Mouse (Mus musculus) forebrain, embryonic 13.5 days (tissue): Measurements from ENCODE around the gene Rint1. TPM values are rescaled to one million over a fixed set of nuclear protein-coding genes. Genes with fewer than 3 reads are reported as not detected.
"Not testable (repeated sequence)": the region's sequence is repeated elsewhere in the genome, so short reads cannot be mapped to it uniquely, and the experiment has no call there.

ENCODE experiments used
- ATAC-seq: fragments of 200-750 bp; cut with Nextera tagmentation; 2 replicates; pipeline ENCODE4 v1.8.0; 2017
- H3K27ac ChIP-seq: fragments of 300-500 bp; sonication (generic); 2 replicates; pipeline ENCODE4 v1.5.1; 2015; ENCODE audit warnings: inconsistent platforms, mild to moderate bottlenecking, moderate library complexity
- H3K27me3 ChIP-seq: fragments of 300-500 bp; sonication (generic); 2 replicates; pipeline ENCODE4 v1.6.1; 2015; ENCODE audit warnings: mild to moderate bottlenecking, inconsistent platforms
- H3K36me3 ChIP-seq: fragments of 300-500 bp; sonication (generic); 2 replicates; pipeline ENCODE4 v1.6.1; 2015; ENCODE audit warnings: mild to moderate bottlenecking, inconsistent platforms; ENCODE audit not compliant: poor library complexity, severe bottlenecking
- H3K4me1 ChIP-seq: fragments of 300-500 bp; sonication (generic); 2 replicates; pipeline ENCODE4 v1.6.1; 2015; ENCODE audit warnings: inconsistent platforms
- H3K4me2 ChIP-seq: fragments of 300-500 bp; sonication (generic); 2 replicates; pipeline ENCODE4 v1.6.1; 2015; ENCODE audit warnings: inconsistent platforms, mild to moderate bottlenecking, moderate library complexity
- H3K4me3 ChIP-seq: fragments of 300-500 bp; sonication (generic); 2 replicates; pipeline ENCODE4 v1.5.1; 2015; ENCODE audit warnings: mild to moderate bottlenecking, inconsistent platforms
- H3K9ac ChIP-seq: fragments of 300-500 bp; sonication (generic); 2 replicates; pipeline ENCODE4 v1.6.1; 2015; ENCODE audit warnings: mild to moderate bottlenecking, inconsistent platforms
- H3K9me3 ChIP-seq: fragments of 300-500 bp; sonication (generic); replicated peaks from 2 replicates; pipeline ENCODE4 v1.6.1; 2016; ENCODE audit warnings: inconsistent platforms
- WGBS: fragments of 180-500 bp; shearing (Covaris S2); methylation state at CpG from one replicate; pipeline ENCODE4 v1.1.7; 2015; 5-methylcytosine and 5-hydroxymethylcytosine counted together
- polyA plus RNA-seq: library from polyadenylated mRNA; unstranded; fragments of >200 nt; fragmentation: Nextera tagmentation; extraction: Ambion mirVana; gene quantifications from 2 replicates; pipeline ENCODE4 v1.2.1, GENCODE M21; 2015

Rint1 gene
- polyA plus RNA-seq, 1 experiment from 2014 or later = 34.8 TPM

DNA sequence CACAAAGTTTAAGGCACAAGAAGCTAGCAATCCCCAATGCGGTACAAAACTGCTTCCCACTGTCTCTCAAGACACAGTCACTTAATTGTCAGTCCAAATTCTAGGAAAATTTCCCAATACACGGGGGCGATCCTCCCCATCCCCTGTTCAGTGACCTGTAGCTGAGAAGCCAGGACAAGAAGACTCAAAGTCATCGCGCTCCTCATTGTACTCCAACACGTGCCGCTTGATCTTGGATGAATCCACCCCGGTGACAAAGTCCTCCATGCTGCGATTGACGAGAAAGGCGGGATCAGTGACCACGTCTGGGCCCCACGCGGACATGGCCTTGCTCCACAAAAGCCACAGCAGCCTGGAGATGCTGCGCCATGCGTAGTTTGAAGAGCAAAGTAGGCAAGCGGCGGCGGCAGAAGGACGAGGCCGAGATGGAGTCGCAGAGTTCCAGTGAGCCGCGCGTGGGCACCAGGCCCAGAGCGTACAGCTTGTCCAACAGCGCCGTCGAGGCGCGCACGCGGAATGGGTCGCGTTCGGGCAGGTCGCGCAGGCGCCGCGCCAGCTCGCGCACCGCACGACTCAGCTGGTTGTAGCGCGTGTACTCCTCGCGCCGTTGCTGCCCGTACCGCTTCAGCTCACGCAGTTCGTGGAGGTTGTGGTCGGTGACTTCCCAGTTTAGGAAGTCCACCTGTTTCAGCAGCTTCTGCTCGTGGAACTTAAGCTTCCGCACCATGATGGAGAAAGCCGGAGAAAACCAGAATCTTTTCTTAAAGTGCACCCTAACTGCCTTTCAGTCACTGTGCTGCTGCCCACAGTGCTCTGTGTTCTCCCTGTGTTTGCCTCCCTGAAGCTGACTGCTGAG, 43.6 kb downstream of the Rint1 start:
- Histone ChIP-seq H3K27ac (no peak overlapping the region), H3K9ac (no peak overlapping the region), H3K4me1 (no peaks in the 10 kb centered on the region), H3K36me3 (no peaks in the 10 kb centered on the region), H3K9me3 (no peaks in the 10 kb centered on the region), H3K27me3 (peaks cover 19% of the 10 kb centered on the region), H3K4me3 (0 out of 2 replicates have a peak overlapping the region, but pooled peaks have one; percentile 16), H3K4me2 (peak overlapping the region; percentile 31)
- no peak for ATAC-seq
- 47% methylated on average over 58 of the region's 58 CpGs for WGBS

DNA sequence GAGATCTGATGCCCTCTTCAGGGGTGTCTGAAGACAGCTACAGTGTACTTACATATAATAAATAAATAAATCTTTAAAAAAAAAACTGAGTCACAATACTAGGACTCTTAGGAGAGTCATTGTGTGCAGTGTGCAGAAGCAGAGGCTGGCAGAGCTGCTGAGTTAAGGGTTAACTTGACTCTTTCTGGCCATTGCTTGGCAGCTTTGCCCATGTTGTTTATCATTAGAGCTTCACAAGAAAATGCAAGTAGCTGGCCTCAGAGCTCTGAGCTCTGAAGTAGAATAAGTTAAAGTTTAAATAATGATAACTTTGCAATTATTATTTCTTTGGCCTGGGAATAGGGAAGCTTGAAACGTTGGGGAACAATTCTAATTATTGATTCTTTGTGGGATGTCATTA, 48.2 kb downstream of the Rint1 start:
- 60% methylated on average over 1 of the region's 1 CpGs for WGBS
- ATAC-seq, H3K9me3 ChIP-seq: not testable (repeated sequence)

DNA sequence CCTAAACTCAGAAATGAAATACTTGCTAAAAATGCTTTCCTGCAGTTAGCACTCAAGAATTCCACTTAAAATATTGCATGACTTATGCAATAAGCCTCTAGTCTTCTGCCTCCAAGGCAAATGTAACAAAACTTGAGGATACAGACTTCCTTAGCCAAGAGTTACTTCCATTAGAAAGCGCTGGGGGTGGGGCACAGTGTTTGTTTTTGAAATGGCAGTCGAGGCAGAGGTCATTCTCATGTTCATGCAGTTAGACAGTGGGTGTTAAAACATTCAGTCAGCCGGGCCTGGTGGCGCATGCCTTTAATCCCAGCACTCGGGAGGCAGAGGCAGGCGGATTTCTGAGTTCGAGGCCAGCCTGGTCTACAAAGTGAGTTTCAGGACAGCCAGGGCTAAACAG, 50.6 kb downstream of the Rint1 start:
- H3K4me1 ChIP-seq = peaks cover 11% of the 10 kb centered on the region
- H3K27me3 ChIP-seq = no peaks in the 10 kb centered on the region
- no peak overlapping the region for H3K27ac ChIP-seq
- no peak for ATAC-seq
- H3K9me3 ChIP-seq = no peaks in the 10 kb centered on the region
- no peak overlapping the region for H3K9ac ChIP-seq
- no peak overlapping the region for H3K4me2 ChIP-seq
- H3K4me3 ChIP-seq = no peak overlapping the region
- peaks cover 19% of the 10 kb centered on the region for H3K36me3 ChIP-seq
- WGBS = 93% methylated on average over 7 of the region's 7 CpGs

More for the DNA sequence above, 48.2 kb downstream of the Rint1 start:
- H3K27me3 ChIP-seq = peaks cover 11% of the 10 kb centered on the region
- H3K36me3 ChIP-seq = peaks cover 19% of the 10 kb centered on the region
- not testable (repeated sequence) for H3K27ac ChIP-seq, H3K4me3 ChIP-seq, H3K9ac ChIP-seq, H3K4me1 ChIP-seq, H3K4me2 ChIP-seq

DNA sequence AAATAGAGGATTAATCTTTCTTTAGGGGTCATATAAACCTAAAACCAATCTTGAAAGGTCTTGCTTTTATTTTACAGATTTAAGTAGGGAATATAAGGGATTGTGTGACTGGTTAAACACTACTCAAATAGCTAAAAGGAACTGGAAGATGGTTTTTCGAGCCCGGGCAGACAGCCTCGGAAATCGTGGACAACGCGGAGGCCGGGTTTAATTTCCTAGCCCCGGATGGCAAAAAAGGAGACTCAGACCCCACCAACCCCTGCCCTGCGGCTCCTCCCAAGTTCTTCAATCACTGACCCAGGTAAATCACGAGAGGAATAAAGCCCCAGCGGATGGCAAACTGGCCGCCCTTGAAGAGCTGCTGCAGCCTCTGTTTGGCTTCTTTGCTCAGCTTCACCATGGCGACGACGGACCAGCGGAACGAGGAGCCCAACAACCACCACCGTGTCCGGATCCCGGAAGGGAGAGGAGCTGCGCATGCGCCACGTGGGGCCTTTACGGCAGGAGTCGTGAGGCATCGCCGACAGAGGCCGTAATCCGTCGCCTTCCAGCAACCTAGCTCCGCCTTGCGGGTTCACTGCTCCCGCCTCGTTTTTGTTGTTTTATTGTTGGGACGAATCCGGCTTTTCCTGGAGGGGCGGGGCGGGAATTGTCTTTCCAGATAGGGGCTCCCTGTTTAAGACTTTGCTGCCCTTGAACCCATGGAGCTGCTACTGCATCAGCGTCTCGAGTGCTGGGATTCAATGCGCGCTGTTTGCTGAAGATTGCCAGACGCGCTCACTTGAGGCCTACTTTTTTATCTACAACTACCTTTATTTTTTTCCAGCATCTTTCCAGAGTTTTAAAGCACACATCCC, 56.4 kb downstream of the Rint1 start, which contains the start of gene Tomm7:
TSS of gene Tomm7 (minus strand) at position 488 of the 857 bp plus-strand sequence.
- Histone ChIP-seq H3K4me3 (peak within 1 kb of the TSS; percentile 74), H3K9ac (peak within 1 kb of the TSS; percentile 87), H3K4me1 (peaks cover 20% of the 10 kb centered on the region), H3K27me3 (no peaks in the 10 kb centered on the region), H3K9me3 (no peaks in the 10 kb centered on the region), H3K27ac (peak within 1 kb of the TSS; percentile 88), H3K36me3 (peaks cover 9% of the 10 kb centered on the region), H3K4me2 (peak within 1 kb of the TSS; percentile 70)
- WGBS = under 1% methylated on average over 44 of the region's 44 CpGs
- peak; percentile 95 for ATAC-seq

DNA sequence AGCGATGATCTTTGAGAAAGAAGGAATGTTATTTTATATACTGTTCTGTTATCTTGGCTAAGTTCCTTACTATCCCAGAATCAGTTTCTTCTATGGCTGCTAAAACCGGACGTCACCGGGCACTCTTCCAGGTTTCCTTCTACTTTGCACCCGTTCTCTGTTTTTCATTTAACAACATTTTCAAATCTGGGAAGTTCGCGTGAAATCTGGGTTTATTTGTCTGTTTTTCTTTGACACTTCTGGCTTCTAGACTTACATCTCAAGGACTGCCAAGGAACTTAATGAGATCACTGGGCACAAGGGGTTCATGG, 57.0 kb downstream of the Rint1 start:
- H3K4me2 ChIP-seq = peak overlapping the region; percentile 70
- peak overlapping the region; percentile 88 for H3K27ac ChIP-seq
- WGBS = 32% methylated on average over 7 of the region's 7 CpGs
- peak overlapping the region; percentile 68 for H3K9ac ChIP-seq
- peaks cover 3% of the 10 kb centered on the region; the same call in 1 of the 2 replicates for H3K36me3 ChIP-seq
- H3K4me1 ChIP-seq = peaks cover 20% of the 10 kb centered on the region
- no peaks in the 10 kb centered on the region for H3K9me3 ChIP-seq
- ATAC-seq = peak; percentile 34
- H3K4me3 ChIP-seq = peak overlapping the region; percentile 74
- no peaks in the 10 kb centered on the region for H3K27me3 ChIP-seq

DNA sequence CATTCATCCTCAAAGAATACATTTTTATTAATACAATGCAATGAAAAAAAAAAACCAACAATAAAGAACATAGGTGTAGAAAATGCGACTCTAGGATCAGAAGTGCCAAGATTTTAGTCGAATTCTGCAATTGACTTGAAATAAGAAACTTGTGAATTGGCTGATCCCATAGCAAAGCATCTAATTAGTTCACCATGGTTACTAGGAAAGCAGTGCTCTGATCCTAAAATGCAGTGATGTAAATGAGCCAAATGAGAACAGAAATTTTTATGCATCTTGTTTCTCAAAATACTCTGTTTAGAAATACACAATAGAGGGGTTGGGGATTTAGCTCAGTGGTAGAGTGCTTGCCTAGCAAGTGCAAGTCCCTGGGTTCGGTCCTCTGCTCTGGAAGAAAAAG, 57.6 kb downstream of the Rint1 start:
- no peaks in the 10 kb centered on the region for H3K9me3 ChIP-seq
- WGBS = 54% methylated on average over 3 of the region's 3 CpGs
- no peak overlapping the region for H3K27ac ChIP-seq
- no peak overlapping the region for H3K4me2 ChIP-seq
- H3K9ac ChIP-seq = no peak overlapping the region
- H3K4me3 ChIP-seq = no peak overlapping the region; the same call in 1 of the 2 replicates
- no peaks in the 10 kb centered on the region for H3K36me3 ChIP-seq
- H3K27me3 ChIP-seq = no peaks in the 10 kb centered on the region
- no peak for ATAC-seq
- H3K4me1 ChIP-seq = peaks cover 20% of the 10 kb centered on the region

DNA sequence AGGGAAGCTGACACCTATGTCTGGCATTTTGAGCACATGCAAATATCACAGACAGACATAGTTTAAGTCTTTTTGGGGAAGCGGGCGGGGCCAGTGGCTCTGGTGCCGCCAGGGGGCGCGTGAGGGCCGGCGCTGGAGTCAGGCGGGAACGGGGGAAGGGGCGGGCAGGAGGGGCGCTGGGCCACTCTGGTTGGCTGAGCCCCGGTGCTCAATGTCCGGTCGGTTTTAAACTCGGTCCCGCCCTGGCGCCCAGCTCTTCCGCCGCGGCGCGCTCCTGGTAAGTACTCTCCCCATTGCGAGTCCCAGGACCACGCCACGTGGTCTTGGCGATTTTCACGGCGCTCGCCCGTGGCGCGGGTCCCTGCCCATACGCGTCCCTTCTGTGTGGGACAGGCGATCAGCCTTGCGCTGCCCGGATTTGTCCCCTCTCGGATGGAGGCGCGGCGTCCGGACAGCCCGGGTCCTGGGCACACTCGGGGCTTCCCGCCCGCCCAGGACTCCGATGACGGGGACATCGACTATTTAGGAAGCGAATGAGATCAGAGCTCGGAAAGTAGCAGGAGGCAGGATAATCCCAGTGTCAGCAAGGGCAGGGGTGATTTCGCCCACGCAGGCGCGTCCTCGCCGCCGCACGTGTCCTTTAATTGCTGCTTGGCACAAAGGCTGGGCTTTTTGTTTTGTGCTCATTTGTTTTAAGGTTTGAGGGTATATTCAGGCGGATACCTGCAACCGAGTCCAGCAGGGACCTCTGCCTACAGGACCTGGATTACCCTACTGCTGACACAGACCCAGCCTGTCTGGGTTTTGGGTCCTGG, 63.0 kb downstream of the Rint1 start:
- H3K9ac ChIP-seq = peak overlapping the region; percentile 88
- H3K36me3 ChIP-seq = peaks cover 36% of the 10 kb centered on the region
- H3K9me3 ChIP-seq = no peaks in the 10 kb centered on the region
- peak overlapping the region; percentile 61 for H3K27ac ChIP-seq
- H3K4me3 ChIP-seq = peak overlapping the region; percentile 88
- peak overlapping the region; percentile 76 for H3K4me2 ChIP-seq
- H3K27me3 ChIP-seq = no peaks in the 10 kb centered on the region
- under 1% methylated on average over 57 of the region's 61 CpGs for WGBS
- ATAC-seq = peak; percentile 97
- peaks cover 6% of the 10 kb centered on the region for H3K4me1 ChIP-seq

DNA sequence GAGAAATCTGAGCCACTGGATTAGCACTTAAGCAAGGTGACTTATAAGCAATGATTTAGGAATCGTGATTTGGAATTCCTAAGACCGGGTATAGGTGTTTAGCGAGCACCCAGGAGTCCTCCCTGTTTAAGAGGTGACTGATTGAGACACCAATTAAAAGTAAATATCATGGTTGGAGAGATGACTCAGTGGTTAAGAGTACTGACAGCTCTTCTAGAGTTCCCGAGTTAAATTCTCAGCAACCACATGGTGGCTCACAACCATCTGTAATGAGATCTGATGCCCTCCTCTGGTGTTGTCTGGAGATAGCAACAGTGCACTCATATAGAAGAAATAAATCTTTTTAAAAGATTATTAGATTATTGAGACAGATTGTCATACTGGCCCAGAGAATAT, 63.6 kb downstream of the Rint1 start:
- H3K4me1 ChIP-seq, H3K9me3 ChIP-seq, H3K27me3 ChIP-seq: not testable (repeated sequence)
- H3K27ac ChIP-seq = 0 out of 2 replicates have a peak overlapping the region, but pooled peaks have one; percentile 61
- H3K9ac ChIP-seq = peak overlapping the region; percentile 88
- peak overlapping the region; percentile 88 for H3K4me3 ChIP-seq
- H3K4me2 ChIP-seq = peak overlapping the region; percentile 76
- H3K36me3 ChIP-seq = peaks cover 42% of the 10 kb centered on the region
- peak; percentile 7; the same call in 1 of the 2 replicates for ATAC-seq
- 13% methylated on average over 4 of the region's 4 CpGs for WGBS

DNA sequence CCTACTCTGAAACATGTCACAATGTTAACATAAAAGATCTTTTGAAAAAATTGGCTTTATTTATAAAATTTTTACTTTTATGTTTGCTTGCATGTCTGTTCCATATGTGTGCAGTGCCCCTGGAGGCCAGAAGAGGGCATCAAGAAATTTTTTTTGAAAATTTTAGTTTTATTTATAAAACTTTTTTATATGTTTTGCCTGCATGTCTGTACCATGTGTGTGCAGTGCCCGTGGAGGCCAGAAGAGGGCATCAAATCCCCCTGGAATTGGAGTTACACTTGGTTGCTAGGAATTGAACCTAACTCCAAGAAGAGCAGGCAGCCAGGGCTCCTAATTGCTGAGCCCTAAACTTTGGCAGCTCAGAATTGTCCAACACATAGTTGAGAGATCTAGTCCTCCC, 65.4 kb downstream of the Rint1 start:
- not testable (repeated sequence) for H3K27me3 ChIP-seq, ATAC-seq, H3K4me2 ChIP-seq, H3K9me3 ChIP-seq, H3K27ac ChIP-seq, H3K4me1 ChIP-seq, H3K9ac ChIP-seq, H3K4me3 ChIP-seq
- peaks cover 59% of the 10 kb centered on the region for H3K36me3 ChIP-seq
- 89% methylated on average over 1 of the region's 1 CpGs for WGBS

DNA sequence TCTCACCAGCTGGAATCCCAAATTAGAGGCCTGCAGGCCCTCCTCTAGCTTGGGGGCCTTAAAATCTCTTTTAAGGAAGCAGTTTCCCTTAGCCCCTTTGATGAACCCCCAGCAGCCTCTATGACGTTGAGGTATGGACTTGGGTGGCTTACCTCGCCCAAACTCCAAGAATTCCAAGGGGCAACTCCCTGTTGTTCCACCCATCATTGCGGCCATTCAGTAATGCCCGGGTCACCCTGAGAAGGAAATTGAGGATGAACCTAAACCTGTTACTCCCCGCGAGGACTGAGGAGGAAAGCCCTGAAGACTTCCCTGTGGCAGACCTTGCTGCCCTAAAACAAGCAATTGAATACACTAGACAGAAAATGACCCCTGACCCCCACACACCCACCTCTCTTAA, 68.0 kb downstream of the Rint1 start:
- H3K9me3 ChIP-seq = no peaks in the 10 kb centered on the region
- no peaks in the 10 kb centered on the region for H3K27me3 ChIP-seq
- peaks cover 6% of the 10 kb centered on the region for H3K4me1 ChIP-seq
- H3K9ac ChIP-seq = no peak overlapping the region
- H3K4me2 ChIP-seq = no peak overlapping the region
- ATAC-seq = no peak
- H3K36me3 ChIP-seq = peaks cover 81% of the 10 kb centered on the region
- WGBS = 92% methylated on average over 6 of the region's 6 CpGs
- no peak overlapping the region for H3K27ac ChIP-seq
- H3K4me3 ChIP-seq = no peak overlapping the region

DNA sequence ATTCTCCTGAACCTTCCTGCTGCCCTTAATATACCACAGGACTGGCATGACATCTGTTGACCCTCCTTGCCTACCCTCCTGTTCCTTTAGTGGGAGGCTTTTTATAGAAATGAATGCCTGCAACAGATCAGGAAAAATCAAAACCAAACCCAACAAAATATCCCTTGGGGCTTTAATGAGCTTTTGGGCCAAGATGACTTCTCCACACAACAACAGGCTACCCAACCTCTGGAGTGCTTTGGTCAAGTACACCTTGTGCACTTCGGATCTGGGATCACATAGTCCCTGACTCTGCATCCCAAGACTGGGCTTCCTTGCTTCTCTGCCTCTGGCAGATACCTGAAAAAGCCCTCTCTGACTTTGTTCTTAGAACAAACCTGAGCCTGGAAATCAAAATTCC, 68.7 kb downstream of the Rint1 start:
- Histone ChIP-seq H3K27ac (no peak overlapping the region), H3K4me3 (no peak overlapping the region), H3K27me3 (no peaks in the 10 kb centered on the region), H3K36me3 (peaks cover 85% of the 10 kb centered on the region), H3K9ac (no peak overlapping the region), H3K9me3 (no peaks in the 10 kb centered on the region), H3K4me2 (no peak overlapping the region), H3K4me1 (peaks cover 6% of the 10 kb centered on the region)
- no peak for ATAC-seq
- 96% methylated on average over 1 of the region's 1 CpGs for WGBS
